Mouse (Mus musculus) CH12.LX (cell line): ENCODE data around the gene Ssh3. TPM values are rescaled to one million over a fixed set of nuclear protein-coding genes. Genes with fewer than 3 reads are reported as not detected.

ENCODE experiments used
- DNase-seq: peaks from one replicate; pipeline ENCODE4 v3.0.0-alpha.2; 2013; ENCODE audit errors: extremely low read depth
- H3K27ac ChIP-seq: 2 replicates; pipeline ENCODE4 v1.5.1; 2012; ENCODE audit warnings: low read depth, mild to moderate bottlenecking, control low read depth, moderate library complexity; ENCODE audit not compliant: insufficient read depth
- H3K27me3 ChIP-seq: replicated peaks from 2 replicates; pipeline ENCODE3; 2012; ENCODE audit warnings: inconsistent platforms
- H3K36me3 ChIP-seq, 2 experiments: replicated peaks in 1 of 2; 2 replicates each; pipeline versions ENCODE3 to v1.6.1; 2012; ENCODE audit warnings: inconsistent platforms in 1 of 2, low read length in 1 of 2, mild to moderate bottlenecking in 1 of 2, mixed read lengths in 1 of 2, moderate library complexity in 1 of 2; ENCODE audit not compliant: control insufficient read depth in 1 of 2, insufficient read depth in 1 of 2
- H3K4me1 ChIP-seq, 2 experiments: 2 replicates each; pipeline ENCODE4 v1.6.1; 2012; ENCODE audit warnings: inconsistent platforms in 1 of 2, moderate library complexity in 1 of 2; ENCODE audit not compliant: insufficient read depth in 2 of 2, control insufficient read depth in 1 of 2
- H3K4me2 ChIP-seq: 2 replicates; pipeline ENCODE4 v1.6.1; 2012; ENCODE audit warnings: low read depth, mild to moderate bottlenecking, control low read depth; ENCODE audit not compliant: poor library complexity, insufficient read depth, severe bottlenecking
- H3K4me3 ChIP-seq, 3 experiments: fragments of 150-350 bp in 1 of 3; sonication (generic) in 1 of 3; replicated peaks in 1 of 3; 2 replicates each; pipeline versions ENCODE3 to v1.5.1; 2011 to 2012; ENCODE audit warnings: low read depth in 2 of 3, low read length in 2 of 3, mild to moderate bottlenecking in 2 of 3, moderate library complexity in 2 of 3, control low read depth in 1 of 3, improper control_type of control experiment in 1 of 3, inconsistent platforms in 1 of 3, mixed read lengths in 1 of 3; ENCODE audit not compliant: poor library complexity in 1 of 3
- H3K79me2 ChIP-seq: replicated peaks from 2 replicates; pipeline ENCODE4 v1.6.1; 2012; ENCODE audit warnings: mild to moderate bottlenecking, moderate library complexity; ENCODE audit not compliant: control insufficient read depth, poor library complexity, insufficient read depth, severe bottlenecking; ENCODE audit errors: extremely low read depth
- H3K9ac ChIP-seq: 2 replicates; pipeline ENCODE4 v1.6.1; 2012; ENCODE audit warnings: low read depth, mild to moderate bottlenecking, control low read depth, moderate library complexity; ENCODE audit not compliant: insufficient read depth
- H3K9me3 ChIP-seq: replicated peaks from 2 replicates; pipeline ENCODE3; 2012; ENCODE audit warnings: low read length, inconsistent platforms, mixed read lengths
- BHLHE40 ChIP-seq: IDR thresholded peaks from 2 replicates; pipeline ENCODE4 v1.6.1; 2011; ENCODE audit warnings: mild to moderate bottlenecking, low read depth, low read length, improper control_type of control experiment
- CHD1 ChIP-seq: IDR thresholded peaks from 2 replicates; pipeline ENCODE4 v1.6.1; 2012; ENCODE audit warnings: low read depth, low read length, improper control_type of control experiment, inconsistent platforms
- CHD2 ChIP-seq: IDR thresholded peaks from 2 replicates; pipeline ENCODE4 v1.6.1; 2011; ENCODE audit warnings: low read length, improper control_type of control experiment
- CTCF ChIP-seq, 2 experiments: IDR thresholded peaks in 1 of 2; conservative IDR thresholded peaks in 1 of 2; 2 replicates each; pipeline ENCODE4 v1.5.1; 2011 to 2012; ENCODE audit warnings: low read depth in 2 of 2, low read length in 2 of 2, improper control_type of control experiment in 1 of 2, inconsistent platforms in 1 of 2, mild to moderate bottlenecking in 1 of 2, moderate library complexity in 1 of 2
- EP300 ChIP-seq: IDR thresholded peaks from 2 replicates; pipeline ENCODE4 v1.6.1; 2011; ENCODE audit warnings: low read length, improper control_type of control experiment
- ETS1 ChIP-seq: conservative IDR thresholded peaks from 2 replicates; pipeline ENCODE4 v1.6.1; 2012; ENCODE audit warnings: low read depth, mild to moderate bottlenecking, inconsistent platforms, low read length, improper control_type of control experiment, moderate library complexity
- HCFC1 ChIP-seq: IDR thresholded peaks from 2 replicates; pipeline ENCODE4 v1.6.1; 2012; ENCODE audit warnings: low read depth, mild to moderate bottlenecking, inconsistent platforms, low read length, improper control_type of control experiment
- IRF4 ChIP-seq: IDR thresholded peaks from 2 replicates; pipeline ENCODE4 v1.6.1; 2014; ENCODE audit warnings: low read depth, mild to moderate bottlenecking, inconsistent platforms, low read length, improper control_type of control experiment
- JUN ChIP-seq: IDR thresholded peaks from 2 replicates; pipeline ENCODE4 v1.6.1; 2011; ENCODE audit warnings: low read depth, mild to moderate bottlenecking, low read length, improper control_type of control experiment, moderate library complexity; ENCODE audit not compliant: insufficient read depth
- JUND ChIP-seq: conservative IDR thresholded peaks from 2 replicates; pipeline ENCODE4 v1.6.1; 2011; ENCODE audit warnings: low read depth, low read length, improper control_type of control experiment
- KAT2A ChIP-seq: IDR thresholded peaks from 2 replicates; pipeline ENCODE4 v1.6.1; 2012; ENCODE audit warnings: low read length, improper control_type of control experiment, inconsistent platforms; ENCODE audit not compliant: insufficient replicate concordance
- MAFK ChIP-seq: IDR thresholded peaks from 2 replicates; pipeline ENCODE4 v1.6.1; 2011; ENCODE audit warnings: low read length, improper control_type of control experiment; ENCODE audit not compliant: insufficient replicate concordance
- MEF2A ChIP-seq: IDR thresholded peaks from 2 replicates; pipeline ENCODE4 v1.6.1; 2014; ENCODE audit warnings: low read depth, mild to moderate bottlenecking, inconsistent platforms, low read length, improper control_type of control experiment, borderline replicate concordance
- MXI1 ChIP-seq: IDR thresholded peaks from 2 replicates; pipeline ENCODE4 v1.6.1; 2011; ENCODE audit warnings: mild to moderate bottlenecking, low read depth, low read length, improper control_type of control experiment
- MYC ChIP-seq: IDR thresholded peaks from 2 replicates; pipeline ENCODE4 v1.6.1; 2011; ENCODE audit warnings: low read depth, mild to moderate bottlenecking, improper control_type of control experiment, low read length
- NELFE ChIP-seq: IDR thresholded peaks from 2 replicates; pipeline ENCODE4 v1.6.1; 2011; ENCODE audit warnings: low read depth, low read length, improper control_type of control experiment
- NRF1 ChIP-seq: IDR thresholded peaks from 2 replicates; pipeline ENCODE4 v1.6.1; 2014; ENCODE audit warnings: low read depth, mild to moderate bottlenecking, inconsistent platforms, low read length, improper control_type of control experiment, moderate library complexity
- PAX5 ChIP-seq: IDR thresholded peaks from 2 replicates; pipeline ENCODE4 v1.6.1; 2012; ENCODE audit warnings: low read length, inconsistent platforms, mixed read lengths
- POLR2A ChIP-seq: IDR thresholded peaks from 2 replicates; pipeline ENCODE4 v1.6.1; 2011; ENCODE audit warnings: low read depth, mild to moderate bottlenecking, improper control_type of control experiment, low read length
- POLR2AphosphoS2 ChIP-seq: IDR thresholded peaks from 2 replicates; pipeline ENCODE4 v1.6.1; 2011; ENCODE audit warnings: low read depth, low read length, improper control_type of control experiment
- RCOR1 ChIP-seq: conservative IDR thresholded peaks from 2 replicates; pipeline ENCODE4 v1.6.1; 2012; ENCODE audit warnings: low read depth, mild to moderate bottlenecking, inconsistent platforms, low read length, improper control_type of control experiment
- SIN3A ChIP-seq: IDR thresholded peaks from 2 replicates; pipeline ENCODE4 v1.6.1; 2012; ENCODE audit warnings: low read length, improper control_type of control experiment, inconsistent platforms
- SMC3 ChIP-seq: IDR thresholded peaks from 2 replicates; pipeline ENCODE4 v1.6.1; 2011; ENCODE audit warnings: low read depth, low read length, improper control_type of control experiment
- TBP ChIP-seq: conservative IDR thresholded peaks from 2 replicates; pipeline ENCODE4 v1.6.1; 2011; ENCODE audit warnings: low read depth, low read length, improper control_type of control experiment
- TCF12 ChIP-seq: IDR thresholded peaks from 2 replicates; pipeline ENCODE4 v1.6.1; 2014; ENCODE audit warnings: low read depth, mild to moderate bottlenecking, inconsistent platforms, low read length, improper control_type of control experiment
- UBTF ChIP-seq: IDR thresholded peaks from 2 replicates; pipeline ENCODE4 v1.6.1; 2012; ENCODE audit warnings: low read depth, mild to moderate bottlenecking, inconsistent platforms, low read length, improper control_type of control experiment, moderate library complexity
- USF1 ChIP-seq: IDR thresholded peaks from 2 replicates; pipeline ENCODE4 v1.6.1; 2014; ENCODE audit warnings: low read depth, mild to moderate bottlenecking, inconsistent platforms, low read length, improper control_type of control experiment
- USF2 ChIP-seq: conservative IDR thresholded peaks from 2 replicates; pipeline ENCODE4 v1.6.1; 2011; ENCODE audit warnings: low read depth, low read length, improper control_type of control experiment
- ZC3H11A ChIP-seq: IDR thresholded peaks from 2 replicates; pipeline ENCODE4 v1.6.1; 2012; ENCODE audit warnings: low read depth, mild to moderate bottlenecking, inconsistent platforms, low read length, improper control_type of control experiment
- ZKSCAN1 ChIP-seq: IDR thresholded peaks from 2 replicates; pipeline ENCODE4 v1.6.1; 2012; ENCODE audit warnings: low read depth, inconsistent platforms, low read length, improper control_type of control experiment, borderline replicate concordance
- ZMIZ1 ChIP-seq: IDR thresholded peaks from 2 replicates; pipeline ENCODE4 v1.6.1; 2012; ENCODE audit warnings: low read depth, mild to moderate bottlenecking, inconsistent platforms, low read length, improper control_type of control experiment
- dilution Hi-C: fragments of 300-500 bp; cut with MboI; formaldehyde crosslinking; loops from 2 replicates; pipeline ENCODE4 v1.14.3; 2020; ENCODE audit warnings: low sequenced_read_pairs; ENCODE audit not compliant: extremely low pct_unique_long_range_greater_than_20kb, extremely low pct_ligation_motif_present
- in situ Hi-C: fragments of 300-500 bp; cut with MboI; formaldehyde crosslinking; loops from 3 replicates; pipeline ENCODE4 v1.14.3; 2019; ENCODE audit warnings: low sequenced_read_pairs, low pct_ligation_motif_present, low pct_unique_long_range_greater_than_20kb, mixed read lengths
- polyA plus RNA-seq: library from polyadenylated mRNA; unstranded; fragments of >175 nt; gene quantifications from 2 replicates; pipeline ENCODE4 v1.2.1, GENCODE M21; 2012; ENCODE audit warnings: low read depth; ENCODE audit not compliant: insufficient read length
- total RNA-seq, 2 experiments: library from RNA; depleted of rRNA; stranded (reverse); fragments of 300-350 nt in 1 of 2; fragments of >200 nt in 1 of 2; gene quantifications; 2 replicates each; pipeline ENCODE4 v1.2.3; 2012 to 2014

The Ssh3 gene
- total and polyA plus RNA-seq, 3 experiments, result 5.6 to 30.0 (median 12.3) TPM

DNA sequence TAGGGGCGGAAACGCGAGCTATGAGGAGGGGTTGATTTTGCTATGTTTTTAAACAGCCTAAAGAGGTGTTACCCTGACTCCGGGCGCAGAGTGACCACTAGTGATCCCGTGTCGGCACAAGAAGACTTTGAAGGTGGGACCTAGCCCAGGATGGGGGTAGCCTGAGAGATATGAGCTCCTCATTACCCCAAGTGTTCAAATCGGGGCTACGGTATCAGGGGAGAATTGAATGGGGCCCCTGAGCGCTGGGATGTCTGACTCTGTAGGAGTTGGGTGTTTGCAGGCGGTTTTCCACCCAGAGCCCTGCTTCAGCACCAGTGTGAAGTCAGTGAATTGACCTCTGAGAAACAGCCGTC, 11.1 kb downstream of the Ssh3 start:
- Histone ChIP-seq H3K4me2 (peak overlapping the region; percentile 83), H3K36me3 (peaks cover 10 to 12% of the 10 kb centered on the region in 2 experiments), H3K79me2 (no peaks in the 10 kb centered on the region), H3K27me3 (peaks cover 2% of the 10 kb centered on the region), H3K9me3 (peaks cover 2% of the 10 kb centered on the region), H3K9ac (peak overlapping the region; percentile 39), H3K4me3 (peak overlapping the region; percentile 50 to 77 (median 53)), H3K27ac (peak overlapping the region; percentile 38; the same call in 1 of the 2 replicates), H3K4me1 (peaks cover 13 to 43% of the 10 kb centered on the region in 2 experiments)
- dilution Hi-C loops (no loop called here), in situ Hi-C loops (loop anchor here (5.0 to 10.0 kb wide), 2 partner anchors 49 to 167 kb away; partner anchors contain the start of gene Grk2)
- TF ChIP-seq TBP (no peak), EP300 (no peak), MXI1 (no peak), JUN (no peak), NRF1 (no peak), BHLHE40 (no peak), CHD2 (no peak), USF1 (no peak), KAT2A (no peak), ZMIZ1 (no peak), TCF12 (no peak), UBTF (no peak), SIN3A (no peak), ZKSCAN1 (no peak), MYC (no peak), MEF2A (no peak)
- DNase-seq, result no peak

- H3K4me3 ChIP-seq, result peak overlapping the region; percentile 77 to 82 (median 82)
- DNase-seq, result peak; percentile 98
- peaks cover 9 to 38% of the 10 kb centered on the region in 2 experiments for H3K4me1 ChIP-seq
- H3K79me2 ChIP-seq, result no peaks in the 10 kb centered on the region
- H3K27me3 ChIP-seq, result peaks cover 2% of the 10 kb centered on the region
- peak overlapping the region; percentile 38; the same call in 1 of the 2 replicates for H3K27ac ChIP-seq
- dilution Hi-C loops, result no loop called here
- in situ Hi-C loops, result loop anchor here (5.0 to 10.0 kb wide), 2 partner anchors 50 to 167 kb away; partner anchors contain the start of gene Grk2
- H3K9me3 ChIP-seq, result peaks cover 2% of the 10 kb centered on the region
- peaks cover 6 to 7% of the 10 kb centered on the region in 2 experiments for H3K36me3 ChIP-seq
- peak overlapping the region; percentile 83 for H3K4me2 ChIP-seq
- H3K9ac ChIP-seq, result peak overlapping the region; percentile 61
- TF ChIP-seq RCOR1, result no peak
- no peak for TF ChIP-seq UBTF
- TF ChIP-seq MEF2A, result peak; percentile 66; the same call in 1 of the 2 replicates
- no peak for TF ChIP-seq USF1
- TF ChIP-seq POLR2AphosphoS2, result no peak
- TF ChIP-seq JUN, result no peak
- TF ChIP-seq EP300, result no peak
- TF ChIP-seq CHD1, result no peak
- TF ChIP-seq JUND, result no peak
- peak; percentile 78; the same call in 1 of the 2 replicates for TF ChIP-seq TBP
- TF ChIP-seq ZC3H11A, result peak; percentile 94
- peak; percentile 42 to 99; a peak in 3 of 4 replicates for TF ChIP-seq CTCF (conservative IDR thresholded peaks at IDR 0.05 in 1 of 2, IDR thresholded peaks at IDR 0.05 in 1 of 2; ENCODE audit: low read depth in 2 of 2, low read length in 2 of 2)
- TF ChIP-seq KAT2A, result peak; percentile 97; the same call in 1 of the 2 replicates
- TF ChIP-seq BHLHE40, result no peak
- no peak for TF ChIP-seq NELFE
- peak; percentile 45; the same call in 1 of the 2 replicates for TF ChIP-seq POLR2A
- TF ChIP-seq CHD2, result no peak
- TF ChIP-seq IRF4, result peak; percentile 42
- TF ChIP-seq NRF1, result peak; percentile 91
- TF ChIP-seq TCF12, result peak; percentile 74
- TF ChIP-seq PAX5, result no peak
- no peak for TF ChIP-seq USF2
- no peak for TF ChIP-seq MAFK
- TF ChIP-seq HCFC1, result peak; percentile 100
- TF ChIP-seq ETS1, result no peak
- peak; percentile 99 for TF ChIP-seq SMC3
Measured at GRCm38 (mm10) chr19:4257216-4257896, 11.6 kb downstream of the Ssh3 start.
